Mouse (Mus musculus): ENCODE measurements around the gene Lrp1. TPM values are rescaled to one million over a fixed set of nuclear protein-coding genes. Genes with fewer than 3 reads are reported as not detected.

The Lrp1 gene
- polyA plus RNA-seq, 1 experiment, result 118 TPM

DNA sequence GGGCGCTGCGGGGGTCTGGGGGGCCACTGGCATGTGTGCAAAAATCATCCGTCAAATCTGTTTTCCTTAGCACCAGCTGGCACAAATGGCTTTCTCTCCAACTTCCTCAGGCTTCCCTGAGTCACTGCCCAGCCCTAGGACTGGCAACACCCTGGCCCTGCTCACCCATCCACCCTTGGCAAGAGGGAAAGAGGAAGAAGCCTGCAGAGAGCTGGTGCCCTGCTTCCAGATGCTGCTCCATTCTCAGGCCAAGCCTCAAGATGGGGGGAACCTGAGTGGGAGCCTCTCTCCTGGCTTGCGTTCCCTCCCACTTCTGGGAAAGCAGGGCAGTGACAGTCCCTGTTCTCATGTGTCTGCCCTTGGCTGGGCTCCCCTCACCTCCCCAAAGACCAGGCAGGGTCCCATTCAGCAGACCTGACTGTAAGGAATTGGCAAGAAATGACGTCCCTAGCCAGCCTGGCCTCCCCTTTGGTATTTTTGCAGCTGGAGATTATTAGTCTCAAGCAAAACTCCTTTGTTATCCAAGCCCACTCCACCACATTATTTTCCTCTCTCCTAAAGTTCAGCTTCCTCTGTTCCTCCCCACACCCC is 23.5 kb downstream of the Lrp1 start:
- no peak for DNase-seq (ENCODE audit: low read depth, low spot score)

DNA sequence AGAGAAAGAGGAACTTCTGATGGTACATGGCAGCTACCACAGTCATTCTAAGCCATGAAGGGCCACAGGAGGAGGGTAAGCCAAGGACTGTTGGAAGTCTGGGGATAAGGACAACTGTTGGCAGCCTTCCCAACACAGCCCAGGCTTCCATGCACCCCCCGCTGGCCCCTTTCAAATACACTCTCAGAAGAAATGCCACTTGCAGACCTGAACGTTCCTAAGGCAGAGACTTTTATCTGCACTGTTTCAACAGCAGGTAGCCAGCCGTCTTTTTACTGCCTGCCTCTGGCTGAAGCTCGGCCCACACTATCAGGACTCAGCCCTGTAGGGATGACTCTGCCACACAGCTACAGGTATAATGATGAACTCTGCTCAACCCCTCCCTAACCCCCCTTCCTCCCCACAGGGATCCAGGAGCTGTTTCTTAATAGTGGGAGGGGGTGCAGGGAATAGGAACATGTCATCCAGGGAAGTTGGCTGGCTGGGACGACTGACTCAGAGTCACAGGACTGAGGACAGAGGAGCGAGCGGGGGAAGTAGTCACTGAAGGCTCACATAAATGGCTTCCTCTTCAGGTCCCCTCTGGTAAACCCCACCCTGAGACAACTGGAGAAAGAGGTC is 24.5 kb downstream of the Lrp1 start:
- 29% methylated on average over 7 of the region's 7 CpGs for WGBS
- DNase-seq (ENCODE audit: low read depth, low spot score), result no peak

More for the DNA sequence above, 23.5 kb downstream of the Lrp1 start:
- WGBS, result 44% methylated on average over 5 of the region's 5 CpGs

DNA sequence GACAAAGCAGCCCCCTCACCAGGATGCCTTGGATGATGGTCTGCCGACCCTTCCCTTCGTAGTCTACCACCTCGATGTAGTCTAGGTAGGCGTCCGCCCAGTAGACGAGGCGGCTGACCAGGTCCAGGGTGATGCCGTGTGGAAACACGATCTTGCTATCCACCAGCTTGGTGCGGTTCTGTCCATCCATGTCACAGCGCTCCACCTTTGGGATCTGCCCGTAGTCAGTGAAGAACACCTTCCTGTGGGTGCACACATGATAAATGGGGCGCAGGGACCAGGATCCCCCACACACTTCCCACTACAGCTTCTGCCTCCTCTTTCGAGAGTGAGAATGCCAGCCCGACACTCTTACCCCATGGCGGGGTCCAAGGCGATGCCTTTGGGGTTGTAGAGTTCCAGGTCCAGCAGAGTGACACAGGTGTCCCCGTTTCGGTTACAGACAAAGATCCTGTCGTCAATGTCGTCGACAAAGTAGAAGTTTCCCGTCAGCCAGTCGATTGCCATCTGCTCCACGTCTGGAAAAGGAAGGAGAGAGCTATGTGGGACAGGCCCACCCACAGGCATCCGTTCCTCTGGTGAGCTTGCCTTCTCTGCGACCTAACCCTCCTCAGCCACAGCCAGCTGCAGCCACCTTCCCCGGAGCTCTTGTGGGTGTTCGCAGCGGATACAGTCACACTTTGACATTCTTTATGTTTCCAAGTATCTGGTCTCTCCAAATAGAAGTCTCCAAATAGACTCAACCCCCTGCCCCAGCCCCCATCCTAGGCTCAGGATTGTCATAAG is 25.8 kb downstream of the Lrp1 start:
- WGBS, result 89% methylated on average over 30 of the region's 30 CpGs
- no peak for DNase-seq (ENCODE audit: low read depth, low spot score)

DNA sequence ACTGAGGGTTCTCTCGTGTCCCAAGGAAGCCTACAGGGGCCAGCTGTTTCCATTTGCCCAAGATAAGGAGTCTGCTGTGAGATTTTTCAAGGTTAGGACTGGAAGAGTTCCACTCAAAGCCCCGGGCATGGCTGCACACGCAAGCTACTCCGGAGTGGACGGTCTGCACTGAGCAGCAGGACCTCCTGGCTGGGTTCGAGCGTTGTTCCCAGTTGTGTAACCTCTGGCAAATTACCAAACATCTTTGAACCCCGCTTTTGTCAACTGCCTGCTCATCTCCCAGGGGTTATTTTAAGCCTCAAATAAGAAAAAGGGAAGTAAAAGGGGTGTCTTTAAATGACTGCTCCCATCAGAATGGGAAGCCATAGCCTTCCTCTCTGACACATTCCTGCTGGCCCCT is 26.5 kb downstream of the Lrp1 start:
- DNase-seq (ENCODE audit: low read depth, low spot score), result no peak

DNA sequence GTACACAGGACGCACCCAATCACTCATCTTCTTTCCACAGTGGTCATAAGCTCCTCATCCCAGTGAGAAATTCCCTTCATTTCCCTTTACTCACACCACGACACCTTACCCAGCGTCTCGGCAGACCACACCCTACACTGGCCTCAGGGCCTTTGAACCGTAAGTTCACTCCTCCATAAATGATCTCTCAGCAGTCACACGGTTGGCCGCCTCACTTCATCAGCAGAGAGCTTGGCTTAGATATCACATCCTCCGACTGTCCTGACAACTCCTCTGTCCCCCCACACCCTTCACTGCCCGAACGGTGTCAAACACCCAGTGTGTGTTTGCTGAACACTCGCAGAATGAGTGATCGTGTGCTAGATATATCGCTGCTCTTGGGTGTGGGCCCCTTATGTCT is 28.1 kb downstream of the Lrp1 start:
- DNase-seq (ENCODE audit: low read depth, low spot score), result no peak
- 59% methylated on average over 13 of the region's 13 CpGs for WGBS

More for the DNA sequence above, 26.5 kb downstream of the Lrp1 start:
- 86% methylated on average over 8 of the region's 8 CpGs for WGBS

DNA sequence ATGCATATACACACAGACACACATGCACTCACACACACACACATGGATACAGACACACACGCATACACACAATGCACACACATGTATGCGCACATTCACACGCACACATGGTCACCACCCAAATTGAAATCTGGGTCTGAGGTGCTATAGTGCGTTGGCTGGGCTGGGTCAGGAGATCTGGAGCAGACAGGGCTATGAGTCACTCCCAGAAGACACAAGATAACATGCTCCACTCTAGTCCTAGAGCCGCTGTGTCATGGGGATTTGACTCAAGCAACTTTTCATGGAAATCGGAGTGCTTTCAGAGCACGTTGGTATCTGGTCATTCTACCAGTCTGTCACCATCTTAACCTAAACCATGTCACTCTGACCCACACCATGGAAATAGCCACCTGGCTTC is 28.5 kb downstream of the Lrp1 start:
- no peak for DNase-seq (ENCODE audit: low read depth, low spot score)
- WGBS, result 79% methylated on average over 7 of the region's 7 CpGs

DNA sequence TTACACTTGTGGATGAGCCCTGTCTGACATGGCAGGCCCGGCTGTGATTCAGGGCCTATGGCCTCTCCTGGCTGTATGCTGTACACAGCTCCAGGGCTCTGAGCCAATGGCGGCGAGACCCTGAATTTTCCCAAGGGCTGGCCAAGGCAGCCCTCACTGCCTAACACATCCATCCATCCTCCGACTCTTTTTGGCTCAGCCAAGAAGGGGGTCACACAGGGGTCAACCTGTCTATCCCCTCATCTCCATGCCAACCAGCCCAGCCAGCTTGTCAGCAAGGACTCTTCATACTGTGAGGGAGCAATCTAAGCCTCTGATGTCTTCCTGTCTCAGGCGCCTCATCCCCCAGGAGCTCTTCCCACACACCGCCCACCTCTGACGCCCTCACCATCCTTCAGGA is 29.4 kb downstream of the Lrp1 start:
- WGBS, result 72% methylated on average over 7 of the region's 7 CpGs
- no peak for DNase-seq (ENCODE audit: low read depth, low spot score)

DNA sequence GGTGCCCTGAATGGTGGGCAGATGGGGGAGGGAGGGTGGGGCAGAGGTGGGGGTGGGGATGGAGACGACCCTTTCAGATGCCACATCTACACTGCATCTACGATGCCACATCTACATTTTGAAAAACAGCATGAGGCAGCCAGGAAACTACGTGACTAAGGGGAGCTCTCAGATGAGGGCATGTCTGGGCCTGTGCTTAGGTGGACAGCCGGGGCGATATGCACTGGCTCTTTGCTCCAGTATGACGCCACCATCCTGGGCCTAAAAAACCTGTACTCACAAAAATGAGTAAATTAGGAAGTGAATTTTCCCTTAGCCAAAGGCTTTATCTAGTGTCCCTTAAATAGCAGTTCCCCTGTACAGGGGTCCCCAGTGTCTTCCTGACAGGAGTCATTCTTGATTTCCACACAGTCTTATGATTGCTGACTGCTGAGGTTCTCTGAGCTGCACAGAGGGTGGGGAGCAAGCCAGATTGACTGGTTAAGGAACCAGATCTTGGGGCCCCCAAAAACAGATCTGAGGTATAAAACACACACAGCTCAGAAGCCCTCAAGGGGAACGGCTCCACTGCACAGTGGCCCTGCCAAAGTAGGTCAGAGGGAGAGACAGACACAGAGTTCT is 30.0 kb downstream of the Lrp1 start:
- WGBS, result 87% methylated on average over 7 of the region's 7 CpGs
- no peak for DNase-seq (ENCODE audit: low read depth, low spot score)

DNA sequence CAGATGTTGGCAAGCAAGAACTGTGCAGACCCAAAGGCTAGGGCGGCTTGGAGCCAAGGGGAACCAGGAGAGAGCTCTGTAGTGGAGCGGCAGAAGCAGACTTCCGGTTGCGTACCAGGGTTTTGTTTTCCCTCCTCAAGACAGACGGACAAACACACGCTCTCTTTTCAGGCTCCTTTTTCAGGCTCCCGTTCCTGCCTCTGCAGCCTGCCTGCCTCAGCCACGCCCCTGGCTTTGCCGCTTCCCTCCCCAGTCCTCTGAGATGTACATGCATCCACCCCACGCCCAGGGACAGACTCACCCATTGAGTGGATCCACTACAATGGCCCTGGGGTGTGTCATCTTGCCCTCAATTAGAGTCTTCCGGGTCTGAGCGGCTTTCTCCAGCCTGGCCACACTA is 30.7 kb downstream of the Lrp1 start:
- DNase-seq (ENCODE audit: low read depth, low spot score), result no peak
- WGBS, result 73% methylated on average over 12 of the region's 12 CpGs

DNA sequence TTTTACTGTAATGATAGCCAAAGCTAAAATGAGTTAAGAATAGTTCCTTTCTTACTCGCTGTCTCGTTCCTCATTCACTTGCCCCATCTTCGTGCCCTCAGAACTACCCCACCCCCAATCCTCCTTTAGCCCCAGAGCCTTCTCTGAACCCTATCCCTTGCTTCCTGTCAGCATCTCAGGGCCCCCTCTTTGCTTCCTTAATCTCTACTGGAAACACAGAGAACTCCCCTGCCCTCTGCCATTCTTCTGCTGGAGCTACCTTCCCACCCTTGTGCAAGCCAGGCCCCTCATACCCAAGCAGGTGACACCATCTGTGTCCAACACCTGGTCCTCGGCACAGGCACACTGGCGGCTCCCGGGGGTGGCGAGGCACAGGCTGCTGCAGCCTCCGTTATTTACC is 33.2 kb downstream of the Lrp1 start:
- DNase-seq (ENCODE audit: low read depth, low spot score), result no peak
- 83% methylated on average over 8 of the region's 8 CpGs for WGBS

DNA sequence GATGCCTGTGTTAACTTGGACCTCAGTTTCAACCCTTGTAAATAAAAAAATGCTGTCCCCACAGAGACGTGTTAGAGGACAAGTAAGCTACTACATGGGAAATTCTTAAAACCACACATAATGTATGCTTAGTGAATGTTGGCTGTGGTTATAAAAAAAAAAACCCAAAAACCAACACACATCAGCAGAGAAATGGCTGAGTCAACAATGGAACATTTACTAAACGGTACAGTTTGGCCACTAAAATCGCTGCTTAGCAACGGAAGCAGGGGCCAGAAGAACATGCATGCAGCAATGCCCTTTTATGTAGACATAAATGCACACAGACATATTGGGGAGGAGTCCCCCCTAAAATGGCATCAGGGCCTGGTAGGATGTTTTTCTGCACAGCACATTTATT is 34.7 kb downstream of the Lrp1 start:
- no peak for DNase-seq (ENCODE audit: low read depth, low spot score)
- WGBS, result 43% methylated on average over 4 of the region's 4 CpGs

DNA sequence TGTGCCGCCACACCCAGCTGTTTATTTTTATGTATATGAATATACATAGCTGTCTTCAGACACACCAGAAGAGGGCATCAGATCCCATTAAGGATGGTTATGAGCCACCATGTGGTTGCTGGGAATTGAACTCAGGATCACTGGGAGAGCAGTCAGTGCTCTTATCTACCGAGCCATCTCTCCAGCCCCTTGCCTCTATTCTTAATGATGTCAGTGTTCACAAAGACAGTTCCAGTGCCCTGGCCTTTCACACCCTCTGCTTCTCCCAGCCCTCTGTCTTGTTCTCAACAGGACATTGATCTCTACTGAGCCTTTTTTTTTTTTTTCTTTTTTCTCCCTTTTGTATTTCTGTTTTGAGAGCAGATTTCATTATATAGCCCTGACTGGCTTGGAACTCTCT is 35.4 kb downstream of the Lrp1 start:
- DNase-seq (ENCODE audit: low read depth, low spot score), result no peak
- 94% methylated on average over 2 of the region's 2 CpGs for WGBS

DNA sequence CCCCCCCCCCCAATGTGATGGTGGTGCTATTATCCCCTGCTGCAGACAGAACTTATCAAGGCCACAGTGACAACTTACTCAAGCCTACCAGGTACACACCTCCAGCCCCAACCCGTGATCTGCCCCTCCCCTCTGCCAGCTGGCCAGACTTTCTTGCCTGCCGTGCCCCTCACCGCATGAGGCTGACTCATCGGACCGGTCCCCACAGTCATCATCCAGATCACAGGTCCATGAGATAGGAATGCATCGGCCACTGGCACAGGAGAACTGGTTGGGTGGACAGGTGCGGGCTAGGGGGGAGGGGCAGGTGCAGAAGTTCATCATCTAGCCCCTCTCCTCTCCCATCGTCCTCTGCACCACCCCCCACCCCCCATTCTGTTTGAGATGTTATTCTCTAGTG is 37.3 kb downstream of the Lrp1 start:
- no peak for DNase-seq (ENCODE audit: low read depth, low spot score)
- WGBS, result 65% methylated on average over 8 of the region's 8 CpGs

DNA sequence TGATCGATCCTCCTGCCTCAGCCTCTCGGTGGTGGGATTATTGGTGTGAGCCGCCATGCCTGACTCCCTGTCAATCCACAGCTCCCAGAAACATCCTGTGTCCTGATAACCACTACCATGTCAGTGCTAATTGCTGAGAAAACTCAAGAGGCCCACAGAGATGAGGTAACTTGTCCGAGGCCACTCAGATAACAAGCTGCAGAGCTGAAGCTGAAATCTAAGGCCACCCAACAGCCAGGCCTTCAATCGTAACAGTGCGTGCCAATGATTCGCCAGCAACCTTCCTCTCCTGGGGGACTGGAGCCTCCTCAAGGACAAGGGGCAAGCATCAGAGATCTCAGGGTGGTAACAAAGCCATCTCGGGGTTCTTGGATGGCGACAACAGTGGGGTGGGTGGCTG is 39.7 kb downstream of the Lrp1 start:
- DNase-seq (ENCODE audit: low read depth, low spot score), result no peak
- WGBS, result 93% methylated on average over 9 of the region's 9 CpGs

DNA sequence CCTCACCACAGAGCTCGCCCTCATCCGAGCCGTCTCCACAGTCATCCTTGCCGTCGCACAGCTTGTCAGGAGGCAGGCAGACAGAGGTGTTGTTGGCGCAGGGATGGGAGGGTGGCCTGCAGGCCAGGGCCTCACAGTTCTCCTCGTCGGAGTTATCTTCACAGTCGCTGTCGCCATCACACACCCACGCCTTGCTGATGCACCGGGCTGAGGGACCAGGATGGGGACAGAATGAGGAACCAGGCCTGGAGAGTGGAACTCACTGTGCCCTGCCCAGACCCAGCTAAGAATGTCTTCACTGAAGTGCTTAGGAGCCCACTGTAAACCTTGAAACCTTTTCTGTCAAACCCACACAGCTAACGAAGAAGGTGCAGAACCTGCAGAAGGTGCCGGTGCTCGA is 43.0 kb downstream of the Lrp1 start:
- no peak for DNase-seq (ENCODE audit: low read depth, low spot score)
- whole genome bisulfite sequencing, result 94% methylated on average over 15 of the region's 15 CpGs

DNA sequence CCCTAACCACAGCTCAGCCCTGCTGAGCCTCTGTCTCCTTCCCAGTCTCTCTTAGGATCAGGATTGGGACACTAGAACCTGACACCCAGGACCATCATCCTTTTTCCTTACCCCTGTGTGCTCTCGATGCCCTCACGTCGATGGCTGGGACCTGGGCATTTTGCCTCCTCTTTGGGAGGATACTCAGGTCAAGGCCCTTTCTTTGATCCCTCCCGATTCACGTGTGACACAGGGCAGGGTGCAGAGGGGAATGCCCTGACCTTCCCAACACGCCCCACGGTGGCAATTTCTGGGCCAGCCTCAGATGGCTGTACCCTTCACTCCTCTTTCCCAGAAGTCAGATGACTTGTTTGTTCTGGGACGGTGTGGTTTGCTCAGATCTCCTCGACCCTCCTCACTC is 43.8 kb downstream of the Lrp1 start:
- no peak for DNase-seq (ENCODE audit: low read depth, low spot score)
- WGBS, result 80% methylated on average over 9 of the region's 9 CpGs

DNA sequence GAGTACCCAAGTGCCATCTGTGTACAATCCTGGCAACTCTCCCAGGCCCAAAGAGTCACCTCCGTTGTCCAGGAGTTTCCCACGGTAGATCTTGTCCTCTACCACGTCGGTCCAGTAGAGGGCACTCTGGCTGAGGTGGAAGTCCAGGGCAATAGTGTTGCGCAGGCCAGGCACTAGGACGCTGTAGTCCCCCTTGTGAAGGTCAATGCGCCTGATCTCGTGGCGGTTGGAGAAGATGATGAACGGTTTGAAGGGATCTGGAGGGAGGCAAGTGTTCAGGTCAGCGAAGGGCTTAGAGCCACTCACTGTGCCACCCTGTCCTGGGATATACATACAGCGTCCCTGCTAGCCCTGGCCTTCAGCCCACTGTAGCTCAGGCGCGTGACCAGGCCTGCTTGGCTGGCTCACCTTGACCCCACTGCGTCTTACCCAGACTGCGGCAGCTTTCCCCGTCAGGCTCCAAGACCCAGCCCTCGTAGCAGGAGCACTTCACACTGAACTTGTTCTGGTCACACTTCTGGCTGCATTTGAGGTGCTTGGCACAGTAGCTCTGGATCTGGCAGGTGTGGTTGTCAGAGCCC is 44.5 kb downstream of the Lrp1 start:
- WGBS, result 44% methylated on average over 18 of the region's 18 CpGs
- peak; percentile 59 for DNase-seq (ENCODE audit: low read depth, low spot score)

DNA sequence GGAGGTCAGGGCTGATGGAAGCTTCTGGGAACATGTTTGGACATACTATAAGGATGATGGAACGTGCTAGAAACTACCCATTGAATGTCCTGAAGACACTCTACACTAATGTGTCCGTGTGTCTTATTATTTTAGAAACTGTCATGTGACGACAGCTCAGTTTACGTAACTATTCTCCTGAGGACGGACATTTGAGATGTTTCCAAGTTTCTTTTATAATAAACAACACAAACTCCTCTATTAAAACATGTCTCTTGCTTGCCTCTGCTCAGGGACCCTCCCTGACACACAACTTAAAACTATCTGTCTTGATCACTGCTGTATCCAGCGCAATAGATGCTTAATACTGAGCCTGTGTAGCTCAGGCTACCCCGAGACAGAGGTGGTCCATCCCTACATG is 45.2 kb downstream of the Lrp1 start:
- no peak for DNase-seq (ENCODE audit: low read depth, low spot score)
- WGBS, result 81% methylated on average over 7 of the region's 7 CpGs

DNA sequence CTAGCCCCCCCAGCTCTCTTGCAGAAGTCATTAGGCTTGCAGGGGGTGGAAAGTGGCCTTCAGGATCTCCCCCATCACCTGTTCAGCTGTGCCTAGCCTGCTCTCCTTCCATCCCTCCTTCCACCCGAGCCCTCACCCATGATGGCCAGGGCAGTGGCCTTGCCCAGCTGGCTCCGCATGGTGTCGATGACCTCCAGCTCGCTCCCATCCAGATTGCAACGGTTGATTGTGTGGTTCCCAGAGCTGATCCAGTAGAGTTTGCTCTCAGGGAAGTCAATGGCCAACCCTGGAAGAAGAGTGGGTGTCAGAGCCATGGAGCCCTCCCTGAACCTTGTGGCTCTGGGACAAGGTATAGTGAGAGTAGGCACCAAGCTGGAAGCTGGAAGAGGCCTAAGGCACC is 48.7 kb downstream of the Lrp1 start:
- WGBS, result 90% methylated on average over 5 of the region's 5 CpGs
- DNase-seq (ENCODE audit: low read depth, low spot score), result no peak

DNA sequence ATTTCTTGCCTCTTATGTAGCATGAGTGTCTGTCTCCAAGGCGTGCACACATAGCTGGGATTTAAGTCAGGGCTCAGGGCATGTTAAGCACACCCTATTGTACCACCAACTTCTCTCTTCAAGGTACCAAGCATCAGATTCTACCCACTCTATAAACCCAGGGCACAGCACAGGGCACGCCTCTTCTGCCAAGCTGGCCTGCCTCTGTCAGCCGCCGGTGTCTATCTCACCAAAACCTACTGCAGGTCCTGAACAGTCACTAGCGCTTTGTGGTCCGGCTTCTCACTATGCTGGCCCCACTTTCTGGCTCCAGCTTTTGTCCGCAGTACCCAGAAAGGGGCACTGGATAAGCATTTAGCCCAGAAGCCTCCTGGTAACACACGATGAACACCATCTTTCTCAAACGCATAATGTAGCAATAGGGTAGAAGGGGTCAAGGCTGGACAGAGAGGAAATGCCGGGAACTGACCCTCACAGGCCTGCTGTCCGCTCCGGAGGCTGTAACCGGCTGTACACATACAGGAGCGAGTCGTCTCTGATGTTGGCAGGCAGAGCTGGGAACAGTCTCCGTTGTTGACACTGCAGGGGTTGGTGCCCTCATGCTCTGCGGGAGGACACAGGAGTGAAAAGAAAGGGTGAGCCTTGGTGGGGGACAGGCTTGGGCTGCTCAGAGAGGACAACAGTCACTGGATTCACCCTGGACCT is 49.9 kb downstream of the Lrp1 start:
- WGBS, result 86% methylated on average over 17 of the region's 17 CpGs
- DNase-seq (ENCODE audit: low read depth, low spot score), result no peak

Data from large intestine, adult 2 months (tissue).